Mouse (Mus musculus) left cerebral cortex, postnatal 10 days (tissue): ENCODE measurements at regions not wholly inside any gene's neighbourhood (a gene's known extent, or its start where the extent isn't known, plus 50 kb on each side); places are given as distances from the start of the nearest gene placed in this dataset.
A peak's percentile ranks its signal among the peaks of the same experiment; 100 is the strongest.

ENCODE experiments used
- DNase-seq, 2 experiments: peaks; one replicate each; pipeline ENCODE4 v3.0.0; 2021 to 2022; ENCODE audit warnings: low spot score in 2 of 2, mixed read lengths in 1 of 2; ENCODE audit errors: extremely low spot score in 1 of 2
- intact Hi-C: fragments of 180-260 bp; cut with DNase I; formaldehyde crosslinking; loops from one replicate; pipeline ENCODE4 v1.15.1; 2025

GRCm38 (mm10) chr8:6012206-6012605 is 907.1 kb upstream of the Slc10a2 start:
- intact Hi-C loops, result no loop called here
- DNase-seq, result peak; percentile 21 to 54

GRCm38 (mm10) chr8:6011182-6011581 is 906.0 kb upstream of the Slc10a2 start:
- intact Hi-C loops, result no loop called here
- no peak for DNase-seq

- intact Hi-C loops, result no loop called here
Measured at GRCm38 (mm10) chr8:6010712-6011111, 905.6 kb upstream of the Slc10a2 start.

GRCm38 (mm10) chr8:6002612-6003011 is 897.5 kb upstream of the Slc10a2 start:
- no peak for DNase-seq
- intact Hi-C loops, result no loop called here

More at GRCm38 (mm10) chr8:6010712-6011111, 905.6 kb upstream of the Slc10a2 start:
- DNase-seq, result no peak

GRCm38 (mm10) chr8:5994846-5995245 is 889.7 kb upstream of the Slc10a2 start:
- intact Hi-C loops, result no loop called here
- no peak for DNase-seq

GRCm38 (mm10) chr8:5965403-5966015 is 860.4 kb upstream of the Slc10a2 start:
- intact Hi-C loops, result no loop called here

GRCm38 (mm10) chr8:5964299-5964698 is 859.1 kb upstream of the Slc10a2 start:
- intact Hi-C loops, result no loop called here
- no peak for DNase-seq

More at GRCm38 (mm10) chr8:5965403-5966015, 860.4 kb upstream of the Slc10a2 start:
- DNase-seq, result no peak

GRCm38 (mm10) chr8:5938057-5938456 is 832.9 kb upstream of the Slc10a2 start:
- intact Hi-C loops, result no loop called here
- no peak for DNase-seq

- intact Hi-C loops, result no loop called here
- DNase-seq, result peak in 1 of 2 experiments; percentile 1
Measured at GRCm38 (mm10) chr8:5918136-5918535, 813.0 kb upstream of the Slc10a2 start.
